Mouse (Mus musculus) olfactory bulb, adult 2 months (tissue): ENCODE results near the gene Tenm4. TPM values are rescaled to one million over a fixed set of nuclear protein-coding genes. Genes with fewer than 3 reads are reported as not detected.
"Not testable (repeated sequence)": the region's sequence is repeated elsewhere in the genome, so short reads cannot be mapped to it uniquely, and the experiment has no call there.

Experiments
- H3K27ac ChIP-seq: fragments of 200-500 bp; 2 replicates; pipeline ENCODE4 v1.5.1; 2012; ENCODE audit warnings: low read depth, low read length; ENCODE audit not compliant: insufficient read depth
- H3K4me1 ChIP-seq: fragments of 200-500 bp; 2 replicates; pipeline ENCODE4 v1.6.1; 2012; ENCODE audit warnings: low read length; ENCODE audit not compliant: control insufficient read depth, insufficient read depth
- H3K4me3 ChIP-seq: fragments of 200-500 bp; 2 replicates; pipeline ENCODE4 v1.5.1; 2012; ENCODE audit warnings: mild to moderate bottlenecking, low read depth, low read length, moderate library complexity; ENCODE audit not compliant: insufficient read depth
- CTCF ChIP-seq: fragments of 200-500 bp; IDR thresholded peaks from 2 replicates; pipeline ENCODE4 v1.5.1; 2012; ENCODE audit warnings: low read depth, mild to moderate bottlenecking, low read length, moderate library complexity; ENCODE audit not compliant: insufficient read depth
- POLR2A ChIP-seq: fragments of 200-500 bp; IDR thresholded peaks from 2 replicates; pipeline ENCODE4 v1.6.1; 2012; ENCODE audit warnings: mild to moderate bottlenecking, low read depth, low read length, moderate library complexity; ENCODE audit not compliant: insufficient read depth
- WGBS: fragments of 180-500 bp; shearing (Covaris S2); methylation state at CpG from one replicate; pipeline ENCODE4 v1.1.7; 2018; 5-methylcytosine and 5-hydroxymethylcytosine counted together
- polyA plus RNA-seq: library from polyadenylated mRNA; stranded (reverse); fragments of >200 nt; gene quantifications from 2 replicates; pipeline ENCODE4 v1.2.4, GENCODE M21; 2012; ENCODE audit warnings: low replicate concordance; ENCODE audit not compliant: missing spikeins, insufficient read depth, insufficient read length

The Tenm4 gene
- polyA plus RNA-seq, 1 experiment: not detected

GRCm38 (mm10) chr7:96597871-96598270 lies 426.8 kb downstream of the Tenm4 start:
- TF ChIP-seq CTCF (no peak), POLR2A (no peak)
- no peak overlapping the region for H3K4me3 ChIP-seq
- 75% methylated on average over 4 of the region's 4 CpGs for WGBS
- no peak overlapping the region for H3K27ac ChIP-seq
- peaks cover 2% of the 10 kb centered on the region; the same call in 1 of the 2 replicates for H3K4me1 ChIP-seq

GRCm38 (mm10) chr7:96599081-96599480 lies 428.0 kb downstream of the Tenm4 start:
- Histone ChIP-seq H3K27ac (no peak overlapping the region), H3K4me1 (peaks cover 3% of the 10 kb centered on the region; the same call in 1 of the 2 replicates), H3K4me3 (no peak overlapping the region)
- TF ChIP-seq CTCF (no peak), POLR2A (no peak)
- whole genome bisulfite sequencing: 80% methylated on average over 3 of the region's 3 CpGs

GRCm38 (mm10) chr7:96600381-96600941 lies 429.4 kb downstream of the Tenm4 start:
- peaks cover 6% of the 10 kb centered on the region; the same call in 1 of the 2 replicates for H3K4me1 ChIP-seq
- TF ChIP-seq POLR2A: no peak
- no peak for TF ChIP-seq CTCF
- 83% methylated on average over 3 of the region's 5 CpGs for WGBS
- no peak overlapping the region for H3K27ac ChIP-seq
- no peak overlapping the region for H3K4me3 ChIP-seq

GRCm38 (mm10) chr7:96604091-96604745 lies 433.2 kb downstream of the Tenm4 start:
- peaks cover 4% of the 10 kb centered on the region; the same call in 1 of the 2 replicates for H3K4me1 ChIP-seq
- H3K4me3 ChIP-seq: no peak overlapping the region
- no peak overlapping the region for H3K27ac ChIP-seq
- 70% methylated on average over 3 of the region's 3 CpGs for WGBS
- TF ChIP-seq CTCF (no peak), POLR2A (no peak)

- no peak overlapping the region for H3K27ac ChIP-seq
- TF ChIP-seq CTCF (no peak), POLR2A (no peak)
- 80% methylated on average over 2 of the region's 2 CpGs for WGBS
- H3K4me1 ChIP-seq: peaks cover 4% of the 10 kb centered on the region; the same call in 1 of the 2 replicates
- no peak overlapping the region for H3K4me3 ChIP-seq
Measured at GRCm38 (mm10) chr7:96605316-96605715, 434.3 kb downstream of the Tenm4 start.

GRCm38 (mm10) chr7:96609854-96610586 lies 439.0 kb downstream of the Tenm4 start:
- WGBS: 57% methylated on average over 10 of the region's 10 CpGs
- Histone ChIP-seq H3K27ac (no peak overlapping the region), H3K4me1 (no peaks in the 10 kb centered on the region), H3K4me3 (no peak overlapping the region)
- TF ChIP-seq CTCF (no peak), POLR2A (no peak)

GRCm38 (mm10) chr7:96617371-96617770 lies 446.3 kb downstream of the Tenm4 start:
- H3K4me3 ChIP-seq: no peak overlapping the region
- no peak for TF ChIP-seq POLR2A
- no peak for TF ChIP-seq CTCF
- WGBS: 89% methylated on average over 2 of the region's 2 CpGs
- no peaks in the 10 kb centered on the region for H3K4me1 ChIP-seq
- H3K27ac ChIP-seq: no peak overlapping the region

- Histone ChIP-seq H3K27ac (no peak overlapping the region), H3K4me1 (no peaks in the 10 kb centered on the region), H3K4me3 (no peak overlapping the region)
- TF ChIP-seq CTCF (no peak), POLR2A (no peak)
- 81% methylated on average over 4 of the region's 4 CpGs for WGBS
Measured at GRCm38 (mm10) chr7:96619930-96620472, 449.0 kb downstream of the Tenm4 start.

GRCm38 (mm10) chr7:96626338-96626737 lies 455.3 kb downstream of the Tenm4 start:
- WGBS: 87% methylated on average over 3 of the region's 3 CpGs
- no peak for TF ChIP-seq POLR2A
- TF ChIP-seq CTCF: no peak
- no peak overlapping the region for H3K4me3 ChIP-seq
- no peaks in the 10 kb centered on the region for H3K4me1 ChIP-seq
- no peak overlapping the region for H3K27ac ChIP-seq

GRCm38 (mm10) chr7:96630551-96630950 lies 459.5 kb downstream of the Tenm4 start:
- not testable (repeated sequence) for H3K4me3 ChIP-seq, H3K27ac ChIP-seq, H3K4me1 ChIP-seq
- 96% methylated on average over 9 of the region's 9 CpGs for WGBS
